Mouse (Mus musculus) granulocyte monocyte progenitor cell, adult 5-6 weeks (primary cell): ENCODE measurements around the gene 6030445D17Rik. TPM values are rescaled to one million over a fixed set of nuclear protein-coding genes. Genes with fewer than 3 reads are reported as not detected.
A peak's percentile ranks its signal among the peaks of the same experiment; 100 is the strongest.

Source experiments
- ATAC-seq: replicated peaks from 2 replicates; pipeline ENCODE4 v1.8.0; 2016; ENCODE audit warnings: mild to moderate bottlenecking, moderate TSS enrichment, inconsistent platforms; ENCODE audit not compliant: poor library complexity, severe bottlenecking
- total RNA-seq, 2 experiments: library from RNA; stranded (forward) in 1 of 2; stranded (reverse) in 1 of 2; fragments of 200-712, 200-1000 nt in 1 of 2; fragments of >200 nt in 1 of 2; fragmentation: Nextera tagmentation in 1 of 2; gene quantifications; 2 replicates each; pipeline ENCODE4 v1.2.3; 2014 to 2017

6030445D17Rik gene
- total RNA-seq, 2 experiments from 2014 or later = not detected

DNA sequence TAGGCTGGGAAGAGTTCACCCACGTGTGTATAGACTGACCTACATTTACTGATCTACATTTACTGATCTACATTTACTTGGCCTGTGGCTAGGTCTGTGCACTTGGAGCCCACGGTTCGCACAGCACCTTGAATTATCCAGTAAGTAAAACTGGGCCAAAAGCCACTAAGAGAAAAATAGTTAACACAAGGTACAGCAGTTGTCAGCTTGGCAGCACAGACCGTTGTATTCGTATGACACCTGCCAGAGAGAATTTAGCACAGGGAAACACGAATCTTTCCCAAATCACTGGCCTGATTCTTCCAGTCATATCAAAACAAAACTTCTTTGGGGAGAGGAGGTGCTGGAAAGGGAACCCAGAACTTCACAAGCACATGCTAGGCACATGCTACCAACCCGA lies 3.8 kb upstream of the 6030445D17Rik start:
- no peak for ATAC-seq

DNA sequence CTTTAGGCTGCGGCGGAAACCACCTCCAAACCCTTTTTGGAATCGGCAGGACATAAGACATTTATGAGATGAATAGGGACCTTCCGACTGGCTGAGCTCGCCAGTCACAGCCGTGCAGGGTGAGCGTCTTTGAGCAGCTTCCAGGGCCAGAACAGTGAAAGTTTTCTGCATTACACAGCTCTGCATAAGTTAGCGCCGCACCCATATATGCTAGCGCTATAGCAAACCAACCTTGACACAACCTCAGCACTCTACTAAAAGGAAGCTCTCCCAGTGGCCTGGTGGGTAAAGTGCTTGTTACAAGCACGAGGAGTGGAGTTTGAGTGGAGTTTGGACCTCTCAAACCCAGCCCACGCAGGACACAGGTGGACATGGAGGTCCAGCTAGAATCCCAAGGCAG lies 2.8 kb upstream of the 6030445D17Rik start:
- ATAC-seq = no peak

- ATAC-seq = no peak
Measured at GRCm38 (mm10) chr4:136461206-136461605, 844 bp upstream of the 6030445D17Rik start.

GRCm38 (mm10) chr4:136461761-136462085 lies 327 bp upstream of the 6030445D17Rik start:
- ATAC-seq = no peak

DNA sequence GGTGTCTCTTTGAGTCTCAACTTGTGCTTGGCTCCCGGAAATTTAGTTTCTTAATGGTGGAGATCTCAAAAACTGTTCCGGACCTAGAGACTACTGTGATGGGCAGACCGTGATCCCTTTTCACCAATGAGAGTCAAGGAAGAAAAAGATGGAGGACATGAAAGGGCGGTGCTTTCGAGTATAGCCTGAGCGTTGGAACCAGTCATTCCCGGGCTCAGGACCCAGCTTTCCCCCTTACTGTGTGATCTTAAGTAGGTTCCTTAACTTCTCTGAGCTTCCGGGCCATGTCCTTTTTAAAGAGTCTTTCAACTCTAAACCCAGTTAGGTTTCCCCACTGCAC lies 759 bp downstream of the 6030445D17Rik start:
- peak; percentile 29; the same call in 1 of the 2 replicates for ATAC-seq

GRCm38 (mm10) chr4:136463436-136463835 lies 1.4 kb downstream of the 6030445D17Rik start:
- ATAC-seq = no peak

GRCm38 (mm10) chr4:136466226-136466625 lies 4.2 kb downstream of the 6030445D17Rik start:
- ATAC-seq = no peak

- ATAC-seq = peak; percentile 89
Measured at GRCm38 (mm10) chr4:136468553-136469327, 6.7 kb downstream of the 6030445D17Rik start.

DNA sequence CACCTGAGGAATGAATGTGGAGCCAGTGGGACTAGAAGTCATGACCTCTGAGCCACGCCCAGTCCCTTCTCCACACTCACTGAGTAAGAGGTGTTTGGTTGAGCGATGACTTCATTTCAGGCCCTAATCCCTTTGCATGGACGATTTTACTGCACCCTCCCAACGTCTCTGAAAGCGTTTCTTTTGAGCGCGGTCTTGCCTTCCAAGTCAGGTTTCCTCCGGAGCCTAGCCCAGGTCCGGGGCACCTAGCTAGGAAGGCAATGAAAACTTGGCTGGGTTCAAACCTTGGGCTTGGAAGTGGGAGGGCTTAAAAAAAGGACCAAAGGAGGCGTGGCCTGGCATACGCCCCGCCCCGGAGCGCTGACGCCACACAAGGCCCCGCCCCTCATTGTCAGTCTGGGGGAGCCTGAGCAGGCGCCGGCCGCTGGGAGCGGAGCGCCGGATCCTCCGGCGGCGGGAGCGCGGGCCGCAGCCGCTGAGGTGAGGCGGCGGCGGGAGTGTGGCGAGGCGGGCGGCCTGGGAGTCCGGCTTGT lies 7.4 kb downstream of the 6030445D17Rik start, which contains the start of gene Luzp1:
Luzp1 (plus strand) TSS at position 391 of the 533 bp plus-strand sequence.
- ATAC-seq = peak; percentile 77

GRCm38 (mm10) chr4:136469941-136470346 lies 7.9 kb downstream of the 6030445D17Rik start:
- peak; percentile 10; the same call in 1 of the 2 replicates for ATAC-seq

- peak; percentile 64 for ATAC-seq
Measured at GRCm38 (mm10) chr4:136470347-136471071, 8.5 kb downstream of the 6030445D17Rik start.

DNA sequence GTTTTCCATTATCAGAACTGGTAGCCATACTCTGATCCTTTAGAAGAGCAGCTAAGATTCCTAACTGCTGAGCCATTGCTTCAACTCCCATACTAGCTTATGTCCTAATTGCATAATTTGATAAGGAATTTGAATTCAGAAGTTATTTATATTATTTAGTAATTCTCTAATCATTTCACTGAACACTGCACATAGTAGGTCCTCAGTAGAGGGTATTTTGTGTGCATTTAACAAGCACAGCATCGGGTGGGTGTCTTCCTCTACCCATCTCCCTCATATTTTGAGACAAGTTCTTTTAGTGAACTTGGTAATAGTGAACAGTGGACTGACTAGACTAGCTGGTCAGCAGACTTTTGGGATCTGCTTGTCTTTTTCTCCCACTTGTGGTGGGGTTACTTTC lies 14.6 kb downstream of the 6030445D17Rik start:
- no peak for ATAC-seq

DNA sequence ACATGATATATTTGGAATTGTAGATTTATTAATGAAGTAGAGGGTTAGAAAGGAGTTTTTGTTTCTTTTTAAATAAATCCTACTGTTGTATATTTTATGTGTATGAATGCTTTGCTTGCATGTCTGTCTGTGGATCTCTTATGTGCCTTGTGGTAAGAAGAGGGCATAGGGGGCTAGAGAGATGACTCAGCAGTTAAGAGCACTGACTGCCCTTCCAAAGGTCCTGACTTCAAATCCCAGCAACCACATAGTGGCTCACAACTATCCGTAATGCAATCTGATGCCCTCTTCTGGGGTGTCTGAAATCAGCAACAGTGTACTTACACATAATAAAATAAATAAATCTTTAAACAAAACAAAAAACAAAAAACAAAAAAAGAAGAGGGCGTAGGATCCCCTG lies 24.5 kb downstream of the 6030445D17Rik start:
- ATAC-seq = no peak

DNA sequence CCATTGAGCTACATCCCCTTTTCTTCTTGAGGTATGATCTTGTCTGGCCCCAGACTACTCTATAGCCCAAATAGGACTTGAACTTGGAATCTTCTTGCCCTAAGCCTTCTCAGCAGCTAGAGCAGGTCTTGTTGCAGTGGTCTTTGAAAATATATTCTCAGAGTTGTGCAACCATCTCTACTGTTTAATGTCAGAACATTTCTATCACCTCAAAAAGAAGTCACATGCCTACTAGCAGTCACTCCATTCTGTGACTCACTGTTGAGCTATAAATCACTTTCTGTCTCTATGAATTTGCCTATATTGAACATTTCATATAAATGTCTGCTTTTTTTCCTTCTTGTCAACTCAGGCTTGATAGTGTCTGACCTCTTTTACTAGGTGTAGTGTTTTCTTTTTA lies 33.9 kb downstream of the 6030445D17Rik start:
- no peak for ATAC-seq

- ATAC-seq = peak; percentile 99
Measured at GRCm38 (mm10) chr4:136505426-136506215, 43.6 kb downstream of the 6030445D17Rik start.

GRCm38 (mm10) chr4:136509857-136510256 lies 47.8 kb downstream of the 6030445D17Rik start:
- ATAC-seq = peak; percentile 54; the same call in 1 of the 2 replicates

- 0 out of 2 replicates have a peak, but pooled peaks have one; percentile 22 for ATAC-seq
Measured at GRCm38 (mm10) chr4:136511708-136512107, 49.7 kb downstream of the 6030445D17Rik start.

DNA sequence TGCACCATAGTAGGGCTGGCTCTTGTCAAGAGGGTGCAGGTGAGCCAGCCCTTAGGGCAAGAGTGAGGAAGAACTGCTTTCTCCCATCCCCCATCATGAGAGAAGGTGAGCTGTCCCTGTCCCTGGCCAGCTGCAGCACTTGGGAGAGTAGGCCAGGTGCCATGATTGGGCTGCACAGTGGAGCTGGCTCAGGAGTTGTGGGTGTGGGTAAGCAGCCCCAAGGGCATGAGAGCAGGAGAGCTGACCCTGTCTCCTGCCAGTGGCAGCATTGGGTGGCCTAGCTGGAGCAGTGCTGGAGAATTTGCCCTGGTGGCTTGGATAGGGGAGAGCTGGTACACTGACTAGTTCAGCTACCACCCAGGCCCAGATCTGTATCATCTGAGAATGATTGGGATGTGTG lies 50.9 kb downstream of the 6030445D17Rik start:
- ATAC-seq = no peak
